Mouse (Mus musculus): ENCODE data around the gene Lce3b. TPM values are rescaled to one million over a fixed set of nuclear protein-coding genes. Genes with fewer than 3 reads are reported as not detected.

Lce3b gene
- polyA plus RNA-seq (2014; fragmentation: Illumina TruSeq; extraction: RNeasy Lipid Tissue Mini Kit (QIAGEN cat#74804); ENCODE audit: low read depth, low replicate concordance): not detected

GRCm38 (mm10) chr3:92932679-92933078, at the start of gene Lce3b:
TSS of gene Lce3b (plus strand) at chr3:92932979.

GRCm38 (mm10) chr3:92926130-92926529, 6.6 kb upstream of the Lce3b start, which contains the start of gene Lce3a:
TSS of gene Lce3a (minus strand) at chr3:92926230.

GRCm38 (mm10) chr3:92944186-92944585, 11.4 kb downstream of the Lce3b start, which contains the start of gene Lce3c:
TSS of gene Lce3c (plus strand) at chr3:92944486.

GRCm38 (mm10) chr3:92957090-92957489, 24.3 kb downstream of the Lce3b start, which contains the start of gene Lce3d:
TSS of gene Lce3d (plus strand) at chr3:92957390.

GRCm38 (mm10) chr3:92966761-92967160, 34.0 kb downstream of the Lce3b start, which contains the start of gene Lce3e:
TSS of gene Lce3e (plus strand) at chr3:92967061.

Other genes with a start within 250 kb of the Lce3b start
- not detected for gene Lce1d, start 245.8 kb upstream of the Lce3b start, polyA plus RNA-seq (2014; fragmentation: Illumina TruSeq; extraction: RNeasy Lipid Tissue Mini Kit (QIAGEN cat#74804); ENCODE audit: low read depth, low replicate concordance)
- gene Lce1e, start 223.9 kb upstream of the Lce3b start, polyA plus RNA-seq (2014; fragmentation: Illumina TruSeq; extraction: RNeasy Lipid Tissue Mini Kit (QIAGEN cat#74804); ENCODE audit: low read depth, low replicate concordance): not detected
- not detected for gene Lce1f, start 212.6 kb upstream of the Lce3b start, polyA plus RNA-seq (2014; fragmentation: Illumina TruSeq; extraction: RNeasy Lipid Tissue Mini Kit (QIAGEN cat#74804); ENCODE audit: low read depth, low replicate concordance)
- gene Gm38119, start 193.9 kb upstream of the Lce3b start, polyA plus RNA-seq (2014; fragmentation: Illumina TruSeq; extraction: RNeasy Lipid Tissue Mini Kit (QIAGEN cat#74804); ENCODE audit: low read depth, low replicate concordance): not detected
- not detected for gene Lce1g, start 180.6 kb upstream of the Lce3b start, polyA plus RNA-seq (2014; fragmentation: Illumina TruSeq; extraction: RNeasy Lipid Tissue Mini Kit (QIAGEN cat#74804); ENCODE audit: low read depth, low replicate concordance)
- gene Lce1h, start 167.9 kb upstream of the Lce3b start, polyA plus RNA-seq (2014; fragmentation: Illumina TruSeq; extraction: RNeasy Lipid Tissue Mini Kit (QIAGEN cat#74804); ENCODE audit: low read depth, low replicate concordance): not detected
- not detected for gene Lce1i, start 154.1 kb upstream of the Lce3b start, polyA plus RNA-seq (2014; fragmentation: Illumina TruSeq; extraction: RNeasy Lipid Tissue Mini Kit (QIAGEN cat#74804); ENCODE audit: low read depth, low replicate concordance)
- gene Lce1j, start 142.5 kb upstream of the Lce3b start, polyA plus RNA-seq (2014; fragmentation: Illumina TruSeq; extraction: RNeasy Lipid Tissue Mini Kit (QIAGEN cat#74804); ENCODE audit: low read depth, low replicate concordance): not detected
- gene Lce1k, start 125.1 kb upstream of the Lce3b start, polyA plus RNA-seq (2014; fragmentation: Illumina TruSeq; extraction: RNeasy Lipid Tissue Mini Kit (QIAGEN cat#74804); ENCODE audit: low read depth, low replicate concordance): not detected
- gene Kprp, start 105.7 kb upstream of the Lce3b start, polyA plus RNA-seq (2014; fragmentation: Illumina TruSeq; extraction: RNeasy Lipid Tissue Mini Kit (QIAGEN cat#74804); ENCODE audit: low read depth, low replicate concordance): not detected
- gene Lce1l, start 81.7 kb upstream of the Lce3b start, polyA plus RNA-seq (2014; fragmentation: Illumina TruSeq; extraction: RNeasy Lipid Tissue Mini Kit (QIAGEN cat#74804); ENCODE audit: low read depth, low replicate concordance): not detected
- gene 2310050C09Rik, start 62.8 kb upstream of the Lce3b start, polyA plus RNA-seq (2014; fragmentation: Illumina TruSeq; extraction: RNeasy Lipid Tissue Mini Kit (QIAGEN cat#74804); ENCODE audit: low read depth, low replicate concordance): not detected
- not detected for gene Lce3a, start 6.7 kb upstream of the Lce3b start, polyA plus RNA-seq (2014; fragmentation: Illumina TruSeq; extraction: RNeasy Lipid Tissue Mini Kit (QIAGEN cat#74804); ENCODE audit: low read depth, low replicate concordance)
- not detected for gene Lce3c, start 11.5 kb downstream of the Lce3b start, polyA plus RNA-seq (2014; fragmentation: Illumina TruSeq; extraction: RNeasy Lipid Tissue Mini Kit (QIAGEN cat#74804); ENCODE audit: low read depth, low replicate concordance)
- gene Lce3d, start 24.4 kb downstream of the Lce3b start, polyA plus RNA-seq (2014; fragmentation: Illumina TruSeq; extraction: RNeasy Lipid Tissue Mini Kit (QIAGEN cat#74804); ENCODE audit: low read depth, low replicate concordance): not detected
- not detected for gene Lce3e, start 34.1 kb downstream of the Lce3b start, polyA plus RNA-seq (2014; fragmentation: Illumina TruSeq; extraction: RNeasy Lipid Tissue Mini Kit (QIAGEN cat#74804); ENCODE audit: low read depth, low replicate concordance)
- gene Lce3f, start 59.2 kb downstream of the Lce3b start, polyA plus RNA-seq (2014; fragmentation: Illumina TruSeq; extraction: RNeasy Lipid Tissue Mini Kit (QIAGEN cat#74804); ENCODE audit: low read depth, low replicate concordance): not detected
- gene Crct1, start 82.7 kb downstream of the Lce3b start, polyA plus RNA-seq (2014; fragmentation: Illumina TruSeq; extraction: RNeasy Lipid Tissue Mini Kit (QIAGEN cat#74804); ENCODE audit: low read depth, low replicate concordance): not detected
- not detected for gene Lce1m, start 86.1 kb downstream of the Lce3b start, polyA plus RNA-seq (2014; fragmentation: Illumina TruSeq; extraction: RNeasy Lipid Tissue Mini Kit (QIAGEN cat#74804); ENCODE audit: low read depth, low replicate concordance)
- not detected for gene Gm4858, start 135.8 kb downstream of the Lce3b start, polyA plus RNA-seq (2014; fragmentation: Illumina TruSeq; extraction: RNeasy Lipid Tissue Mini Kit (QIAGEN cat#74804); ENCODE audit: low read depth, low replicate concordance)
- not detected for gene Crnn, start 211.8 kb downstream of the Lce3b start, polyA plus RNA-seq (2014; fragmentation: Illumina TruSeq; extraction: RNeasy Lipid Tissue Mini Kit (QIAGEN cat#74804); ENCODE audit: low read depth, low replicate concordance)